Mouse (Mus musculus) gastrocnemius, postnatal 25 days (tissue): Measurements from ENCODE around the gene Wdr60. TPM values are rescaled to one million over a fixed set of nuclear protein-coding genes. Genes with fewer than 3 reads are reported as not detected.

ENCODE experiments used
- DNase-seq: peaks from one replicate; pipeline ENCODE4 v3.0.0; 2022
- microRNA-seq, 2 experiments: library from miRNA; unstranded; fragments of <30 nt; microRNA quantifications; one replicate each; pipeline ENCODE4 v1.2.0; 2021; ENCODE audit warnings: borderline replicate concordance in 2 of 2
- total RNA-seq, 2 experiments: library from RNA; stranded (reverse); gene quantifications; 1 replicate in 1 of 2; 2 replicates in 1 of 2; pipeline ENCODE4 v1.2.3; 2021

Gene Wdr60
- total RNA-seq, 2 experiments from 2014 or later = 7.2 to 8.8 TPM

DNA sequence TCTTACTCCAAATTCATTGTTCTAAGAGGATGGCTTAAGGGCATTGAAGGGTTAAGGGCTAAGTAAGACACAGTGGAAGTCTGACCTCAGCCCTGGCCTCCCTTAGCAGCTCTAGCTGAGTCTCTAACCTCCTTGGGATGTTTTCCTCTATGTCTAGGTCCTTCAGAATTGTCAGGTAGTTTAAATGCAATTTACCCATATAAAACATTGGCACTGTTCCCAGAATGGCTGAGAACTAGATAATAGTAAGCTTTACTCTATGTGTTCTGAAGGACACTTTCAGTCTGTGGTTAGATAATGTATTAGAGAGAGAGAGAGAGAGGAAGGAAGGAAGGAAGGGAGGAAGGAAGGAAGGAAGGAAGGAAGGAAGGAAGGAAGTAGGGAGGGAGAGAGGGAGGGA, 80.4 kb downstream of the Wdr60 start:
- DNase-seq = no peak

- DNase-seq = no peak
These were observed 81.3 kb downstream of the Wdr60 start for GRCm38 (mm10) chr12:116181436-116182050.

- no peak for DNase-seq
These were observed 85.9 kb downstream of the Wdr60 start for GRCm38 (mm10) chr12:116176930-116177329.

- DNase-seq = peak; percentile 17
These were observed 93.2 kb downstream of the Wdr60 start for GRCm38 (mm10) chr12:116169666-116170065.

DNA sequence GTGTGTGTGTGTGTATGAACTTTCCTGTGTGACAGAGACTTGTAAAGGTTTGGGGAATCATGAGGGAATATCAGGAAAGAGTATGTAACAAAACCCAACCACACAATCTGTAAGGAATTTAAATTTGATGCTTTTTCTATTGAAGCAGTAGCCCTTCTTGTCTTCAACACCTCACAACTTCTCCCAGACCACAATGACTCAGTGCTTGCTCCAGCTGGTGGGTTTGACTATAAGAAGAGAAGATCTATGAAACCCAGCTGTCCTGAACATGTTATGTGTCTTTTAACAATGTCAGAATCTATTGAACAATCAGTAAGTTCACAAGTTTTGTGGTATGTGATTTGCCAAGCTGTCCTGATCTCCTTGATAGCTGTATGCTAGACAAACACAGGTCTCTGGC, 97.5 kb downstream of the Wdr60 start:
- DNase-seq = no peak

- DNase-seq = no peak
These were observed 103.1 kb downstream of the Wdr60 start for GRCm38 (mm10) chr12:116159695-116160094.

GRCm38 (mm10) chr12:116159223-116159622, 103.6 kb downstream of the Wdr60 start:
- no peak for DNase-seq

DNA sequence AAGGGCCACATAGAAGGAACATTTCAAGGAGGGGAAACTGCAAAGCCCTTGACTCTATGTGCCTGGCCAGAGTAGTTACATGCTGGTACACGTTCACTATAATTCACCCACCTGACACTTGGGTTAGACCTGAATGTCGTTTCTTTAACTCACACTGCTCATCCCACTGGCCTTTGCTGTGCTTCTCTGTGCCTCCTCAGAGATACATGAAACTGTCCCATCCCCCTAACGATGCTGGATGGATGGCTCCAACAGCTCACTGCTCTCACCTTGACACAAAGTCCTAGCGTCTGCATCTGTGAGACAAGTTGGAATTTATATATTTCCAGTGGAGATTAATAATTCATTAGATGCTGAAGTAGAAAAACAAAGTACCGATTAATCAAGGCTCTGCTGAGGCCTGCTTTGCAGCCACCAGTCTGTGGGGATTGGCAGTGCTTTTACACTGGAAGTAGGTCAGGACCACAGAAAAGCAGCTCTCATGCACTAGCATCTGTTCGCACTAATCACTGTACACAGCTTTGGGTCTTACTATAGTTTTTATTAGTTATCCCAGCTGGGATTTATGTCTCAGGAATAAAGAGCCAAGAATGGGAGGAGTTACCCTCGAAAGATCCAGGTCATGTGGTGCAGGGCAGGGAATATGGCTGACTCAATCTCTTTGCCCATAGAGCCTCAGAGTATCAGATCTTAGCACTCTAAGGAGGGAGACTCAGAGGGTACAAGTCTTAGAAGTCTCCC, 105.9 kb downstream of the Wdr60 start:
- DNase-seq = no peak

Small RNAs within 50 kb of the gene (microRNA-seq; reads per million reads assigned to microRNA genes)
- 0 reads per million in 2 experiments for gene Gm23190

Other genes with a start within 250 kb of the Wdr60 start
- gene Zfp386, start 215.3 kb downstream of the Wdr60 start, total RNA-seq = 10 to 100 TPM; 21.1 to 22.9 TPM
- 1 to 10 TPM; 1.3 to 1.7 TPM for gene Vipr2, start 185.3 kb downstream of the Wdr60 start, total RNA-seq
- not detected for gene Gm11027, start 12.4 kb upstream of the Wdr60 start, total RNA-seq
- gene Esyt2, start 18.2 kb upstream of the Wdr60 start, total RNA-seq = 10 to 100 TPM; 18.0 to 20.4 TPM
- gene Ncapg2, start 142.4 kb upstream of the Wdr60 start, total RNA-seq = 1 to 10 TPM; 1.5 to 2.3 TPM
- not detected for gene Ptprn2, start 222.7 kb upstream of the Wdr60 start, total RNA-seq